In genomic region chr3:40527218-40527617, GRCm38 (mm10) we compare ENCODE assay signal across 9 mouse cellular contexts.
"Had no signal": no experiment of that assay in that cellular context is flagged by ENCODE, and none has a peak within 500 bp of the region (broad histone marks: within the 10 kb centered on the region; RNA-seq: fewer than 3 reads in every experiment).

No protein-coding gene starts in this region.

- H3K27ac ChIP-seq: liver, embryonic 13.5 days had no signal

- DNase-seq: kidney, adult 11 months; kidney, adult 9 months; kidney, postnatal 10 days; left cerebral cortex, postnatal 4 days; liver, embryonic 13.5 days; thymus, adult 18-20 months; thymus, postnatal 36 days had no signal

- ATAC-seq: inflammation-experienced regulatory T-cells, adult 6 months had no signal

- H3K9ac ChIP-seq: liver, embryonic 13.5 days had no signal

- H3K4me3 ChIP-seq: liver, embryonic 13.5 days had no signal

- H3K36me3 ChIP-seq: liver, embryonic 13.5 days had no signal

- H3K4me2 ChIP-seq: midbrain, embryonic 11.5 days had no signal
